Mouse (Mus musculus) effector memory CD4-positive, alpha-beta T cell, adult 5 months (primary cell): Measurements from ENCODE around the gene Aagab. TPM values are rescaled to one million over a fixed set of nuclear protein-coding genes. Genes with fewer than 3 reads are reported as not detected.

Experiments
- polyA plus RNA-seq: library from polyadenylated mRNA; unstranded; fragments of 100-300 nt; shearing (Covaris generic); gene quantifications from one replicate; pipeline ENCODE4 v1.2.1, GENCODE M21; 2017

Gene Aagab
- polyA plus RNA-seq: 32.1 TPM

GRCm38 (mm10) chr9:63602043-63602939 lies at the start of gene Aagab, which contains the start of gene Iqch:
TSS of gene Aagab (plus strand) at chr9:63602660.
TSS of gene Iqch (minus strand) at chr9:63602493.

Other genes with a start within 250 kb of the Aagab start
- 30.8 TPM for gene Map2k5, start 224.8 kb upstream of the Aagab start, polyA plus RNA-seq
- gene 2300009A05Rik, start 203.4 kb upstream of the Aagab start, polyA plus RNA-seq: 37.5 TPM
- not detected for gene Iqch, start 167 bp upstream of the Aagab start, polyA plus RNA-seq
- gene Smad3, start 155.3 kb downstream of the Aagab start, polyA plus RNA-seq: 41.9 TPM